ENCODE assay signal across 8 mouse cellular contexts in the genomic region with DNA sequence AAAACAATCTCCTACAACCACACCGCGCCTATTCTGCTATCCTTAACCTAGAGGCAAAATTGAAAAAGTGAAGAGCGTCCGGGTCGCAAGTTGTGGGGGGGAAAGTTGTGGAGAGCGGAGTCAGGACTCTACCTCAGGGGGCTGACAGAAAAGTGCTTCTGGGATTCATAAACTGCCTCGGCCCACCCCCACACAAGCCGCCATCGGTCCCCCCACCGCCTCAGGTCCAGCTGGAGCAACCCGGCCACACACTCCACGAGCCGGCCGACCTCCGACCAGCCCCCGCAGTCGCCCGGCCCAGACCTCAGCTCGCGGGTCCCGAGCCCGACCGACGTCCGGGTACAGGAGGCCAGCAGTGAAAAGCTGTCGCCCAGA. TPM values are rescaled to one million over a fixed set of nuclear protein-coding genes. Genes with fewer than 3 reads are reported as not detected.
A peak's percentile ranks its signal among the peaks of the same experiment; 100 is the strongest.
DNase-seq lines count a peak whose midpoint lies in the region; ATAC-seq and TF ChIP-seq lines count a peak whose summit lies in the region.

No protein-coding gene starts in this region.

- no peak for DNase-seq in heart, adult 2 months
- no peak for DNase-seq in heart, postnatal 14 days
- DNase-seq in urinary bladder, postnatal 14 days (ENCODE audit: low spot score) = no peak
- no peak for DNase-seq in ovary, postnatal 14 days (ENCODE audit: low spot score)
- DNase-seq in MN1 (ENCODE audit: low spot score) = no peak

- no peak for TF ChIP-seq CTCF in heart, adult 2 months (IDR thresholded peaks at IDR 0.05)
- TF ChIP-seq CTCF in ES-Bruce4 (IDR thresholded peaks at IDR 0.05; ENCODE audit: low read depth, low read length) = no peak

- ATAC-seq in forebrain, embryonic 13.5 days = no peak
- ATAC-seq in liver, embryonic 16.5 days (ENCODE audit: low read depth) = peak; percentile 15; the same call in 1 of the 2 replicates

- H3K36me3 ChIP-seq in heart, adult 2 months (ENCODE audit: control insufficient read depth, insufficient read depth, low read length) = peaks cover 13% of the 10 kb centered on the region
- peaks cover 6% of the 10 kb centered on the region; the same call in 1 of the 2 replicates for H3K36me3 ChIP-seq in ES-Bruce4 (ENCODE audit: control insufficient read depth, insufficient read depth, low read length, poor library complexity, severe bottlenecking)
- H3K36me3 ChIP-seq in forebrain, embryonic 13.5 days (ENCODE audit: poor library complexity, severe bottlenecking) = no peaks in the 10 kb centered on the region
- H3K36me3 ChIP-seq in liver, embryonic 16.5 days (ENCODE audit: control insufficient read depth, insufficient read depth) = no peaks in the 10 kb centered on the region

- peak overlapping the region; percentile 65 for H3K4me3 ChIP-seq in heart, adult 2 months
- H3K4me3 ChIP-seq in ES-Bruce4 (ENCODE audit: low read depth, low read length) = peak overlapping the region; percentile 91
- peak overlapping the region; percentile 94 for H3K4me3 ChIP-seq in forebrain, embryonic 13.5 days
- H3K4me3 ChIP-seq in liver, embryonic 16.5 days (ENCODE audit: low read depth, low read length) = peak overlapping the region; percentile 88

- WGBS in heart, adult 2 months = under 1% methylated on average over 26 of the region's 26 CpGs
- WGBS in forebrain, embryonic 13.5 days = under 1% methylated on average over 26 of the region's 26 CpGs
- WGBS in liver, embryonic 16.5 days (ENCODE audit: insufficient replicate concordance) = under 1% methylated on average over 26 of the region's 26 CpGs

- no peaks in the 10 kb centered on the region for H3K9me3 ChIP-seq in ES-Bruce4 (replicated peaks; ENCODE audit: control insufficient read depth, insufficient read depth, low read length, poor library complexity, severe bottlenecking)
- H3K9me3 ChIP-seq in forebrain, embryonic 13.5 days (replicated peaks) = no peaks in the 10 kb centered on the region
- no peaks in the 10 kb centered on the region for H3K9me3 ChIP-seq in liver, embryonic 16.5 days (replicated peaks; ENCODE audit: control insufficient read depth, low read length)

- TF ChIP-seq EP300 in heart, adult 2 months (IDR thresholded peaks at IDR 0.05; ENCODE audit: insufficient read depth, low read depth, low read length) = no peak
- no peak for TF ChIP-seq EP300 in ES-Bruce4 (IDR thresholded peaks at IDR 0.05; ENCODE audit: insufficient read depth, low read depth, low read length)

- H3K79me2 ChIP-seq in heart, adult 2 months (replicated peaks; ENCODE audit: control insufficient read depth, insufficient read depth, low read length) = no peaks in the 10 kb centered on the region

- intact Hi-C loops in heart, adult 2 months (cut with DNase I) = loop anchor here (1.0 to 5.0 kb wide), 2 partner anchors 72 to 1036 kb away; partner anchors contain the start of genes Odr4, Rnf2 and Tpr
- intact Hi-C loops in heart, postnatal 14 days (cut with DNase I) = no loop called here

- peaks cover 1% of the 10 kb centered on the region for H3K4me1 ChIP-seq in heart, adult 2 months (ENCODE audit: control insufficient read depth, insufficient read depth, low read length)
- no peaks in the 10 kb centered on the region for H3K4me1 ChIP-seq in ES-Bruce4 (ENCODE audit: control insufficient read depth, insufficient read depth, low read length)
- H3K4me1 ChIP-seq in forebrain, embryonic 13.5 days = peaks cover 19% of the 10 kb centered on the region
- peaks cover 15% of the 10 kb centered on the region for H3K4me1 ChIP-seq in liver, embryonic 16.5 days (ENCODE audit: control insufficient read depth, low read depth, low read length)

- no peak for TF ChIP-seq POLR2A in heart, adult 2 months (IDR thresholded peaks at IDR 0.05; ENCODE audit: insufficient read depth, low read depth, low read length)
- no peak for TF ChIP-seq POLR2A in ES-Bruce4 (IDR thresholded peaks at IDR 0.05; ENCODE audit: insufficient read depth, low read length)

- no peaks in the 10 kb centered on the region for H3K27me3 ChIP-seq in heart, adult 2 months (ENCODE audit: control insufficient read depth, insufficient read depth, low read length)
- no peaks in the 10 kb centered on the region for H3K27me3 ChIP-seq in ES-Bruce4 (ENCODE audit: control insufficient read depth, insufficient read depth, low read length, poor library complexity, severe bottlenecking)
- no peaks in the 10 kb centered on the region for H3K27me3 ChIP-seq in forebrain, embryonic 13.5 days
- H3K27me3 ChIP-seq in liver, embryonic 16.5 days (ENCODE audit: control insufficient read depth, insufficient read depth, low read depth, low read length) = no peaks in the 10 kb centered on the region

- H3K27ac ChIP-seq in heart, adult 2 months = peak overlapping the region; percentile 88
- H3K27ac ChIP-seq in ES-Bruce4 (ENCODE audit: insufficient read depth, low read length) = peak overlapping the region; percentile 94
- H3K27ac ChIP-seq in forebrain, embryonic 13.5 days = peak overlapping the region; percentile 48; the same call in 1 of the 2 replicates
- H3K27ac ChIP-seq in liver, embryonic 16.5 days (ENCODE audit: low read length) = peak overlapping the region; percentile 96

- H3K9ac ChIP-seq in heart, adult 2 months (ENCODE audit: low read depth, low read length) = peak overlapping the region; percentile 93
- peak overlapping the region; percentile 95 for H3K9ac ChIP-seq in ES-Bruce4 (ENCODE audit: low read depth, poor library complexity, severe bottlenecking)
- peak overlapping the region; percentile 79 for H3K9ac ChIP-seq in forebrain, embryonic 13.5 days
- H3K9ac ChIP-seq in liver, embryonic 16.5 days (ENCODE audit: low read depth, low read length) = peak overlapping the region; percentile 94

- H3K4me2 ChIP-seq in forebrain, embryonic 13.5 days = peak overlapping the region; percentile 66
- peak overlapping the region; percentile 76 for H3K4me2 ChIP-seq in liver, embryonic 16.5 days (ENCODE audit: low read depth, low read length)

RNA-seq across cellular contexts. Expression of gene Swt1, which starts 0.4 kb away (rescaled TPM):
- 10 to 100 TPM in 1 of 2 experiments, 1 to 10 TPM in 1; 9.0 to 10.5 TPM for total RNA-seq in heart, adult 2 months (2021)
- polyA plus RNA-seq in heart, adult 2 months (2012; rRNA removed) = 4.5 and 7.3 TPM in 2 replicates
- total RNA-seq in heart, postnatal 14 days (2021) = 10 to 100 TPM; 10.0 to 12.1 TPM
- polyA plus RNA-seq in ES-Bruce4 (2011; ENCODE audit: insufficient read depth, insufficient read length, low read depth, missing spikeins) = 95.9 and 109 TPM in 2 replicates
- polyA plus RNA-seq in forebrain, embryonic 13.5 days (2015; fragmentation: Nextera tagmentation; extraction: Ambion mirVana) = 26.9 and 30.0 TPM in 2 replicates
- 19.1 and 19.7 TPM in 2 replicates for polyA plus RNA-seq in liver, embryonic 16.5 days (2015; fragmentation: Nextera tagmentation; extraction: Ambion mirVana)

RNA-seq across cellular contexts. Expression of gene Trmt1l, which starts 0.5 kb away (rescaled TPM):
- 10 to 100 TPM; 20.9 to 22.3 TPM for total RNA-seq in heart, adult 2 months (2021)
- polyA plus RNA-seq in heart, adult 2 months (2012; rRNA removed) = 12.5 and 17.6 TPM in 2 replicates
- total RNA-seq in heart, postnatal 14 days (2021) = 10 to 100 TPM; 19.5 to 22.7 TPM
- polyA plus RNA-seq in ES-Bruce4 (2011; ENCODE audit: insufficient read depth, insufficient read length, low read depth, missing spikeins) = 43.3 and 47.6 TPM in 2 replicates
- 48.4 and 51.3 TPM in 2 replicates for polyA plus RNA-seq in forebrain, embryonic 13.5 days (2015; fragmentation: Nextera tagmentation; extraction: Ambion mirVana)
- polyA plus RNA-seq in liver, embryonic 16.5 days (2015; fragmentation: Nextera tagmentation; extraction: Ambion mirVana) = 13.9 and 15.1 TPM in 2 replicates
